Mouse (Mus musculus) retina, postnatal 7 days (tissue): Measurements from ENCODE around the gene Rgs12.

ENCODE experiments used
- DNase-seq: peaks from one replicate; pipeline ENCODE4 v3.0.0-alpha.2; 2012; ENCODE audit warnings: low read depth, low spot score

The Rgs12 gene

GRCm38 (mm10) chr5:34948861-34949760, at the start of gene Rgs12:
Gene Rgs12, plus strand, starts transcription at chr5:34949445.
- peak; percentile 75 for DNase-seq

- DNase-seq, result no peak
Measured at GRCm38 (mm10) chr5:34899787-34900469, 49.3 kb upstream of the Rgs12 start.

- no peak for DNase-seq
Measured at GRCm38 (mm10) chr5:34902371-34902770, 46.9 kb upstream of the Rgs12 start.

DNA sequence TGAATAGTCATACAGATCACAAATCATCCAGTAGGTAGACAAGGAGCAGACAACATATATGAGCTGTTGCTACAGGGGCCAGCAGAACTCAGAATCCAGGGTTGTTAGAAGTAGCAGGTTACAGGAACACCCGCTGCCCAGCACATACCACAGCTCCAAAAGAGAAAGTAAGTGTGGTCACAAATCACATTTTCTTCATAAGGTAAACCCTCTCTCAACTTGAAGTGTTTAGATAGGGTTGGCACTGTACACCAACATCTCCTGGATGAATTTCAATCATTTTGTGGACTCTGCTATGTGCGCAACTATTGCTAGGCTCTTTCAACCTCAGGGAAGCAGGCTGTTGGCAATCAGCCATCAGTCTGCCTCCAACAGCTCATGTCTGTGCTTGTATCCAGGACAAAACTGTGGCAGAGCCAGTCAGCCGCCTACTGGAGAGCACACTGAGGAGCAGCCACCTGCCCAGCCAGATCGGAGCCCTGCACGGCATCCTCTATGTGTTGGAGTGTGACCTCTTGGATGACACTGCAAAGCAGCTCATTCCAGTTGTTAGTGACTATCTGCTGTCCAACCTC, 46.3 kb upstream of the Rgs12 start:
- DNase-seq, result peak; percentile 8

- no peak for DNase-seq
Measured at GRCm38 (mm10) chr5:34904412-34904811, 44.8 kb upstream of the Rgs12 start.

DNA sequence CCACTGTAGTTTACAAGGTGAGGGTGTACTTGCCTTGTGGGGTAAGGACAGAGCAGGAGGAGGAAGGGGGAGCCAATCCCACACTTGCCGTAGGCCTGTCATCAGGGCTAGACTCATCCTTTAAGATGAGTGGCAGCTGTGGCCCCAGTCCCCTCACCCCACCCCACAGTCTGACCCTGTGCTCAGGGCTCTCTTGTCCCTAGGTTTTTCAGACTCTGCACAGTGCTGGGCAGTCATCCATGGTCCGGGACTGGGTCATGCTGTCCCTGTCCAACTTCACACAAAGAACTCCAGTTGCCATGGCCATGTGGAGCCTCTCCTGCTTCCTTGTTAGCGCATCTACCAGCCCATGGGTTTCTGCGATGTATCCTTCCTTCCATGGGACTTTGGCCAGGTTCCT, 42.0 kb upstream of the Rgs12 start:
- no peak for DNase-seq

DNA sequence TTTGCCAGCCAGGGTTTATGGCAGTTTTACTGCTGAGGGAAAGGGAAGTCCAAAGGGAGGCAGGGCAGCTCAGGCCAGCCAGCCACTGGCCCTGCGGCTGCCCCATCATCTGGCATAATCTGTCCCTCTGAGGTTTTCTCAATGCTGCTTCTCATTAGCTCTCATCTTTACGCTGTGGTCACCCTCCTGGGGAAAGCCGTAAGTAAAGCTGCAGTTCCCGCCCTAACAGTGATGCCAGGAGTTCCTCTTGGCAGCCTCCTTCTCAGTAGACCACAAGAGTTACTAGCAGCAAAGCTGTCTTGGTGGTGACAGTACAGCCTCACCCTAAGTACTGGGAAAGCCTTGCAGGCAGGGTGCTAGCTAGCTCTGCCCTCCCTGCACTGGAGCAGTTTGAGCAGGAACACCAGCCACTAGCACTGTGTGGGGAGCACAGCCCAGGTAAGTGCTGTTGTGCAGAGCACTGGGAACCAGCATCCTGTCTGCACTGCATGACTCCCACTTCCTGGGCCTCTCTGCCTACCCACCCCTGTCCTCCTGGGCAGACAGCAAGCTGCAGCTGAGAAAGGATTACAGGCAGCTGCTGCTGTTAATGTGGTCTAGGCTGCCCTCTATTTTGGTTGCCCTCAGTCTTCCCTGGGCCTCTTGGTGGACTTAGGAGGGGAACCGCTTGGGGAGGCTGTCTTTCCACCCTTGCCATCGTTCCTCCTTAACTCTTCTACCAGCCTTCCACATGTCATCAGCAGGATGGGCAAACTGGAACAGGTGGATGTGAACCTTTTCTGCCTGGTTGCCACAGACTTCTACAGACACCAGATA, 41.1 kb upstream of the Rgs12 start, which contains the start of gene Msantd1:
Msantd1 (plus strand) TSS at position 103 of the 816 bp plus-strand sequence.
- DNase-seq, result no peak

DNA sequence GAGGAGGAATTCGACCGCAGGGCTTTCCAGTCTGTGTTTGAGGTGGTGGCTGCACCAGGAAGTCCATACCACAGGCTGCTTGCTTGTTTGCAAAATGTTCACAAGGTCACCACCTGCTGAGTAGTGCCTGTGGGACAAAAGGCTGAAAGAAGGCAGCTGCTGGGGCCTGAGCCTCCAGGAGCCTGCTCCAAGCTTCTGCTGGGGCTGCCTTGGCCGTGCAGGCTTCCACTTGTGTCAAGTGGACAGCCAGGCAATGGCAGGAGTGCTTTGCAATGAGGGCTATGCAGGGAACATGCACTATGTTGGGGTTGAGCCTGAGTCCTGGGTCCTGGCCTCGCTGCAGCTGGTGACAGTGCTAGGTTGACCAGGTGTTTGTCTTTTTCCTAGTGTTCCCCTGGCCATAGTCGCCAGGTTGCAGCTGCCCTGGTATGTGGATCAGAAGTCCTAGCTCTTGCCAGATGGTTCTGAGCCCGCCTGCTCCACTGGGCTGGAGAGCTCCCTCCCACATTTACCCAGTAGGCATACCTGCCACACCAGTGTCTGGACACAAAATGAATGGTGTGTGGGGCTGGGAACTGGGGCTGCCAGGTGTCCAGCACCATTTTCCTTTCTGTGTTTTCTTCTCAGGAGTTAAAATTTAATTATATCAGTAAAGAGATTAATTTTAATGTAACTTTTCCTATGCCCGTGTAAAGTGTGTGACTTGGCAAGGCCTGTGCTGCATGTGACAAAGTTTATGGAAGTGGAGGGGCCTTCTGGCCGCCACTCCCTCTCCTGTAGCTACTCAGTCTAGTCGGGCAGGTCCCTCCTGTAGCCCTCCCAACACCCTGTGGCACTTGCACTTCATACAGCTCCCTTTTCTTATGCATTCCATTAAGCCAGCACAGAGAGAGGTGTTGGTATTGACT, 40.3 kb upstream of the Rgs12 start:
- no peak for DNase-seq

DNA sequence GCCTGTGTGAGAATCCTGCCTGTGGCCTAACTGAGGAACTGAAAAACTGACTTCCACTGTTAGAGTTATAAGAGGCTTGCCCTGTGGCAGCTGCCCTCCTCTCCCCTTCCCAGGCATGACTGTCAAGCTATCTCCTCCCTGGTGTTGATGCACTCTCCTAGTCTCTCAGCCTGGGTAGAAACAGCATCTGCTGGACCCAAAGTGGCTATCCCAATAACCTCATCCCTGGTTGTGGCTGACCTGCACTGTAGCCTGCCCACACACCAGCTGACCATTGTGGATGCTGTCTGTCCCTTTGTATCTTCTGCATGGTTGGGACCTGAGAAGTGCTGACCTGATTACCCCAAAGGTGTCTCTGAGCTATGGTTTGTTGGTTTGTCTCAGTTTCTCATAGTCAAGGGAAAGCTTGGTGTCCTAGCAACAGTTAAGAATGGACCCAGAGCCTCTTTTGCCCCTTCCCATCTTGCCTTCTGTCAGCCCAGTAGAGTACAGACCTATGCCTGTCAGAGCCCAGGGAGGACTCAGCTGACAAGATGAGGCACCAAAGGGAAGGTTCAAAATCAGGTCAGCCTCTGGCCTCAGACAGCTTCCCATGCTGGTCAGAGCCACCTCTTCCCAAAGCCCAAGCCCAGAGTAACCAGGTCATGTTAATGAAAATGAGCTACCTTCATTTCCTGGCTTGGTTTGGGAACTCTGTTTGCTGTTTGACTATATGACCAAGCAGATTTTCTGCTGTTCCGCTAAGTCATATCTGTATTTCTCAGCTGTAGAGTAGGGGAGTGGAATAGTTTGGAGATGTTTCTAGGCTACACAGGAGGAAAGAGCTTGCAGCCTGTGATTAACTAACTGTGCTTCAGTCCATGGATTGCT, 39.4 kb upstream of the Rgs12 start:
- DNase-seq, result no peak

- DNase-seq, result no peak
Measured at GRCm38 (mm10) chr5:34910504-34910815, 38.8 kb upstream of the Rgs12 start.

DNA sequence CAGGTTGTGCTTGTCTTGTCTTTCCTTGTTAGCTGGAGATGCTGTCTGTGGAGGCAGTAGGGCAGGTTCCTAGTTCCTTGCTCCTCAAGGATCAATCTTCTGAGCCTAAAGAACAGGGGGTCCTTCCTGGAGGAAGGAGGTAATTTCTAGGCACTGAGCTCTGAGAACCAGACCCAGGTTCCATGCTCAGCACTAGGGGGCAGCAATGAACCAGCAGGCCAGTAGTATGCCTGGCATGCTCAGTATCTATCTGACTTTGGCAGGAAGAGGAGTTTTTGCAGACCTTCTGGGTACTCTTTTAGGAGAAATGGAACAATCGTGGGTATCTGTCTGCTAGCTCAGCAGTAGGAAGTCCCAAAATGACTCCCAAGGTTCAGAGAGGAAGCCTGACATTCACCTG, 33.4 kb upstream of the Rgs12 start:
- peak; percentile 38 for DNase-seq

- peak; percentile 13 for DNase-seq
Measured at GRCm38 (mm10) chr5:34917234-34917655, 32.0 kb upstream of the Rgs12 start.

DNA sequence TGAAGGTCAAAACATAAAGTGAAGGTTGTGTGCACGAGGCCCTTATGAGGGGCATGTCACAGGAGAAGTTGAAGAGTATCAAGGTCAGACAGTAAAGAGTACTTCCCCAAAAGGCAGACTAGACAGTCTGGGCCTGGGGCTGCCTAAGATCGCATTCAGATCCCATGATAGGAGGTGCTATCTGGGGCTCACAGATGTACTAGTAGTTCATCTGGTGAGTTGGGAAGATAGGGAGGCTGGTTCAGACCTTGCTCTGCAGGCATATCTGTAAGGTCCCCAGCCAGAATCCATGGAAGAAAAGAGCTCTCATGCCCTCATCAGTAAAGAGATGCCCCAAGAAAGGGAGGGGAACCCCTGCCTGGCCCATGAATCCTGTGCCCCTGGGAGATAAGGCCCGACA, 30.5 kb upstream of the Rgs12 start:
- no peak for DNase-seq

- no peak for DNase-seq
Measured at GRCm38 (mm10) chr5:34922531-34922930, 26.7 kb upstream of the Rgs12 start.

- DNase-seq, result no peak
Measured at GRCm38 (mm10) chr5:34923920-34924319, 25.3 kb upstream of the Rgs12 start.

GRCm38 (mm10) chr5:34924519-34924918, 24.7 kb upstream of the Rgs12 start:
- no peak for DNase-seq

DNA sequence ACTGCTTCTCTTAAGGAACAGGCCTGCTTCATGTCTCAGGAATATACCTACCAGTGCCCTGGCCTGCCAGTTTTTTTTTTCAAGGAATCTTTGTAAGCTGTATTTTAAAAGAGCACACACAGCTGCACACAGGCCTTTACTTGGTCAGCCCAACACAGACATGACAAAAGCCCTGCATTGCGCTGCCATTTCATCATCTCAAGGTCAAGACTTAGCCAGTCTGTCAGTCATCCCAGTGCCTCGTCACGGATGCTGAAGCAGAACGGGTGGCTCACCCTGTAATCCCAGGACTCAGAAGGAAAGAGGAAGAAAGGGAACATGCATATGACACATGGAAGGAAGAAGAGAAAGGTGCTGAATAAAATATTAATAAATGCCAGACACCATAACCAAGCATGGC, 21.6 kb upstream of the Rgs12 start:
- no peak for DNase-seq

DNA sequence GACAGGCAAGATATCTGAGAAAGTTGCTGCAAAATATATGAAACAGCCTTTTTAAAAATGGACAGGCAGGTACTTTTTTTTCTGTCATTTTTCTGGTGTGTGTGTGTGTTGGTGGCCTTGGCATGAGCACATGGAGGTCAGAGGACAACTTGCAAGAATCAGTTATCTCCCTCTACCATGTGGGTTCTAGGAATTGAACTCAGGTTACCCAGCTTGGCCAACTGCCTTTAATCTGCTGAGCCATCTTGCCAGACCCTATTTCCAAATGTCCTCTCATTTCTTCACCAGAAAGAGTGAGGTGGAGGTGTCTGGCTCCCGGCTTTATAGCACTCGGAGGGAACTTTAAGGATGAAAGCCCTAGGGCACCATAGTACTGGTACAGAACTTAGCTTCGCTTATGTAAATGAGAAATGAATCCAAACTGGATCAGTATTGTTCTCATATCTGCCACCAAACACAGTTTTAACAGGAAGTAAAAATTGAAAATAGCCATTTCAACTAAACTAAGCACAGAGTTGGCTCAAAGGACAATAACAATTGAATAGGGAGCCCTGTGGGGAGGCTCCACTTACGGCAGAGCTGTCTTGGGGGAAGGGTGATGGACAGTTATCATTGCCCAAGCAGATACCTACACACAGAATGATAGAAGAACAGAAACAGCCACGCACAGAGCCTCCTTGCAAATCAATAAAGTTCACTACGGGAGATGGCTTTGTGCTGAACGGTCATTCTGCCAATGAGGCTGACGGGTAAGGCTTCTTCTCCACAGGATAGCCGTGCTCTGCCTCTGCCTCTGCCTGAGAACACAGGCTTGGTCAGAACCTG, 18.9 kb upstream of the Rgs12 start:
- no peak for DNase-seq

DNA sequence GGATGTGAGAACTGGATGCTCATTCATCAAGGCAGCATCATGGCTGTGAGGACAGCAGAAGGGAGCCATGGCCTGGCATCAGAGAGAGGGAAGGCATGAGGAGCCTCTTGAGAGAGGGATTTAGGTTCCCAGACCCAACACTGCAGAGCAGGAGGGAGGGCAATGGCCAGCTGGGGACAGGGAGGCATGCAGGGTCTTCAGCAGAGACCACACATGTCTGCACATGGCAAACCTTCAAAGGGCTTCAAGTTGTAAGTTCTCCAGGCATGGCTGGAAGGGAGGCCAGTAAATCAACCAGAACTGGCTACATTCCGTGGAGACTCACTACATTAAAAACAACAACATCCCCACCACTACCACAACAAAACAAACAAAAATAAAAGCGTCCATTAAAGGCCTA, 18.2 kb upstream of the Rgs12 start:
- no peak for DNase-seq
